Mouse (Mus musculus) c-Kit-positive CD71-negative TER-119-negative erythroid progenitor cells, embryonic 14.5 days (primary cell): ENCODE measurements around the gene Olfr805.

ENCODE experiments used
- DNase-seq: peaks from one replicate; pipeline ENCODE4 v3.0.0-alpha.2; 2013; ENCODE audit warnings: low read depth

The Olfr805 gene

DNA sequence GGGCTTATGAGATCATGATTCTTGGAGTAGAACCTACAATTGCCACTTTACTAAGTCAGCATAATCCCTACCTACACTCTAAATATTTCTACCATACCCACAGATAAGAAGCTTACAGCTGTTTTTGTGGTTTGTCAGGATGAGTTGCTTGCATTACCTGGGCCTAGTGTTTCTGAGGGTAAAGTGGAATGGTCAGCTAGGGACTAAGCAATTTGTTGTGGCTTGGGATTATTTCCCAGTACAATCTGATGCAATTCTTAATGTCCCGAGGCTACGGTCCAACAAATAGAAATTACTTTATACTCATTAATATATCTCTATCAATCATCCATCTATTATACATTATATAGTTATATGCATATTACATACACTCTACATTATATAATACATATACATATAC lies at the start of gene Olfr805:
Gene Olfr805, minus strand, starts transcription at position 101 of the 400 bp plus-strand sequence.
- DNase-seq, result no peak

DNA sequence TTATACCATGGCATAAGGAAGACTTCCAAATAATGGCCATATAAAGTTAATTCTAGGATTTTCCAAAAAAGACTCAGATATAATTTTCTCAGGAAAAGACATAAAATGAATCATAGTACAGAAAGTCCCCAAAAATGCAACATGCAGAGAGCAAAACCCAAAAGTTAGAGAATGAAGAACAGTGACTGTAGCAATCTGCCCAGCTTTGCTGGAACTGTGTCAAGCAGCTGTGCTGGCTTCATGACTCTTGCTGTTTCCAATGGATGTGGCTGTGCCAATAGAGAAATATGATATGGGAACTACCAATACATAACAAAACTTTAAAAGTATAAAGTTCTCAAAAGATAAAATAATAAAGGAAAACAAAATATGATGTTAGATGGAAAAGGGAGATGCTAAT lies 48.9 kb upstream of the Olfr805 start:
- no peak for DNase-seq

DNA sequence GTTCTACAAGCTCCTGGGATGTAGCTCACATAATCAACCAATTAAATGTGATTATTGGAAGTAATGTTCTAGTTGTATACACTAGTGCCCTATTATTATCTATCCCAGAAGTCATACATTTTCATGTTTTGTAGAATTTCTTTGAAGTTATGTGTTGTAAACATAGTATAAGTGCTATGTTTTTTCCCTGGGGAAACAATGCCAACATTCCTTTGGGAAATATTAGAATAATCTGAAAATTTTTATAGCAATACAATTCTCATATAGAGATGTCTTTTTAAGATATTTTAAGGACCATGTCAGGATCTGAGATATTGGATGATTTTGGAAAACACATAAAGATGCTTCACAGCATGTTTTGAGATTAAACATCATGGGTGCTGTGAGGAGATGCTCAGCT lies 45.2 kb upstream of the Olfr805 start, which contains the start of gene Olfr809:
Gene Olfr809, plus strand, starts transcription at position 301 of the 400 bp plus-strand sequence.
- DNase-seq, result no peak

DNA sequence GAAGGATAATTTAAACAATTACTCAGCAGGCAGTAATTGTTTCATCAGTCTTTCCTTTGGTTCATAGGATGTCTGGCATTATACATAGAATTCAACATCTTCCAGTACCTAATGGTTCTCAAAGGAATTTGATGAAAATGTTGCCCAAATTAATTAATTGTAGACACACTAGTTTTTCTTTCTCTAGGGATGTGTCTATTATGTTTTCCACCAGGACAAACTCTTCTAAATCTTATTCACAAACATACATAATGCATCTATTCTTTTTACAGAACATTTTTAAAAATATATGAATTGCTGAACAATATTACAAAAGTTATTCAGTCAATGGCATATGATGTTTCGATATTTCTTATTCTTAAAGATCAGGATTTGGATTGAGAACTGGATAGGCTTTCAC lies 36.0 kb upstream of the Olfr805 start, which contains the start of gene Olfr808:
Gene Olfr808, plus strand, starts transcription at position 301 of the 400 bp plus-strand sequence.
- DNase-seq, result no peak

DNA sequence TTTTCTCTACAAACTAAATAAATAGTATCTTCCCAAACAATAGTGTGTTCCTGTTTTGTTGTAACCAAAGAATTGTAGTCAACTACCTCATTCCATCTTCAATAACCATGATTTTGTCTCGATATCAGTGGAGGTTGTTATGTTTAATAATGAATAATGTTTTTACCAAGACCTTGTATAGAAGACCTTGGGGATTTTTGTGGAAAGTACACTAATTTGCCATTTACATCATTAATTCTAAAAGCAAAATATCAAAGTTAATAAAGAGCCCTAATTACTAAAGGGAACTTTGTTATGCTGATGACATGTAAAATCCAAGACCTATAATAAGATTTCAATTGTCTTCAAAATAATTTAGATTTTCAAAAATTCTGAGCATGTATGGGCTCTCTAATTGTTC lies 28.5 kb upstream of the Olfr805 start, which contains the start of gene Olfr807:
Gene Olfr807, minus strand, starts transcription at position 101 of the 400 bp plus-strand sequence.
- no peak for DNase-seq

DNA sequence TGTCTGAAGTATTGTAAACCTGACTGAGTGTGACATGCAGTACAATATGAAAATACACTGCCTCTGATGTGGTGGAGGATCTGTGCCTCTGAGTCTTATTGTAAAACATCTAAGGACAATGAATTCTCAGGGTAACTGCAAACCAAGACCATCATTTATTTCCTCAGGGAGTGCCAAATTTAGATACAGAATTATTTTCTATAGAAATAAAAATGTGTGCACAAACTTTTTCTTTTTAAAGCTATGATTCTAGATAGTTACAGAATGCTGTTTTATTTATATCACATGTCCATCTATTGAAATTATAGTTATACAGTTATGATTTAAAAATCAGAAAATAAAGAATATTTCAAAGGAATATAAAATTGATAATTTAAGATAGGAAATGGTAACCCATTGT lies 12.6 kb upstream of the Olfr805 start, which contains the start of gene Olfr806:
Gene Olfr806, minus strand, starts transcription at position 101 of the 400 bp plus-strand sequence.
- no peak for DNase-seq

DNA sequence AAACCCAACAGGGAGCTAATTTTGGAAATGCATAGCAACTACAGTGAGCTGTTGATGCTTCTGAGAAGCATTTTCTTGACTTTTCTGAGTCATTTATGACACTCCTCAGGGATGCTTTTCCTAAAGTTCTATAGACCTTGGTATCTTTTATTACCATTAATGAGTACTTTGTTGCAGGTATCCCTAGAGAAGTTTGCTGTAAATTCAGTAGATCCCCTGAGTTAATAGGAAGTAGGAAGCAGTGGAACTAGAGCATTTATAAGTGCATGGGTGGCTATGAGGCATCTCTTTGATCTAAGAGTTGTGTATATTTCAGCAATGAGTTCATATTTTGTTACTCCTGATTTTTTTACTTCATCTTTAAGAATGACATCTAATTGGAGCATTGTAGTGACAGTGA lies 26.3 kb downstream of the Olfr805 start, which contains the start of gene Olfr804:
Gene Olfr804, plus strand, starts transcription at position 301 of the 400 bp plus-strand sequence.
- no peak for DNase-seq

DNA sequence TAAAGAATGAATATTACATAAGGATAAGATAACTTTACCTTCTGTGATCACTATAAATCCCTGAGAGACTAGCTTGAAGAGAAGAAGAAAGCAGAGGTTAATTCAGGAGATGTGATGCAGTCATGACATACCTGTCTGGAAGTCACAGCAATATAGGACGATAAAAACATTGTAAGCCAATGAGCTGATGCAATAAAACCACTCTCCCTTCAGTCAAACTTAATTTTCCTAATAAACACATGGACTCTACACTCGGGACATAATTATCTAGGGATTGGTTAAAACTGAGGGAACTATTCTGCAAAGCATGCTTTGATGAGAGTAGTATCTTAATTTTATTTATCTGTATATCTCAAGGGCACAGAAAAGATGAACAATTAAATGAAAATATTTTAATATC lies 35.0 kb downstream of the Olfr805 start, which contains the start of gene Olfr803:
Gene Olfr803, minus strand, starts transcription at position 101 of the 400 bp plus-strand sequence.
- no peak for DNase-seq

DNA sequence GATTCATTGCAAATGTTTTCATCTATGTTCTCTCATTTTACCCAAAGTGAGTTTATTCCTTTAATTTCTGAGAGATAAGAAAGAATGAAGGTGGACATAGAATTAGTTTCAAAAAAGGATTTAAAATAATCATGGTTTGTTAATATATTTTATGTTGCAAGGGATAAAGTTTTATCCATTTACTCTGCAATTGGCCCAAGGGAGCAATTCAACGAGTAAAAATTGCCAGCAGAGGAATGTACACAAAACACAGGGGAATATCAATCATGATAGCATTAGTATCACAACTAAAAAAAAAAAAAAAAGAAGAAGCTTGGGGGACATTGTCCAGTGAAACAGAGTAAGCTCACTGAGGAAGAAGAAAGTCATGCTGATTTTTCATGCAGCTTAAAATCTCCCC lies 41.1 kb downstream of the Olfr805 start, which contains the start of gene Olfr802:
Gene Olfr802, minus strand, starts transcription at position 101 of the 400 bp plus-strand sequence.
- DNase-seq, result no peak

DNA sequence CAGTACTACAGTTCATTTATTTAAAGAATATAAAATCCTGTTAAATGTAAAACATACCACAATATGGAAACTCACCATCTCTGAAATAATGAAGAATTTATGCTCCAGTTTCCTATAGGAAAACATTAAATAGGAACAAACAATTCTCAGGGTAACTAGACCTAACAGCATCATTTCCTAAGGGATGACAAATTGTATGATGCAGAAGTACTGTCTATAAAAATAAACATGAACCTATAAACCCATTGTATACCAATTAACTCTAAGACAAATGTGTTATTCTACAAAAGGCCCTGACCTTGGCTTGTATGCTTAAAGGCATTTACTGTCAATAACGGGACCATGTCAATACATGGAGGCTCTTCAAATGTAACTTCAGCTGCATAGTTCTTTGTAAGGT lies 55.4 kb downstream of the Olfr805 start, which contains the start of gene Olfr801:
Gene Olfr801, minus strand, starts transcription at position 101 of the 400 bp plus-strand sequence.
- DNase-seq, result no peak
